Mouse (Mus musculus) adrenal gland, postnatal 10 days (tissue): Measurements from ENCODE around the gene Col6a4. TPM values are rescaled to one million over a fixed set of nuclear protein-coding genes. Genes with fewer than 3 reads are reported as not detected.

Experiments
- DNase-seq: peaks from one replicate; pipeline ENCODE4 v3.0.0; 2021; ENCODE audit warnings: mixed read lengths
- total RNA-seq, 2 experiments: library from RNA; stranded (reverse); gene quantifications; 2 replicates each; pipeline ENCODE4 v1.2.3; 2021

Gene Col6a4
- total RNA-seq, 2 experiments from 2014 or later, result 0.96 to 1.7 TPM

DNA sequence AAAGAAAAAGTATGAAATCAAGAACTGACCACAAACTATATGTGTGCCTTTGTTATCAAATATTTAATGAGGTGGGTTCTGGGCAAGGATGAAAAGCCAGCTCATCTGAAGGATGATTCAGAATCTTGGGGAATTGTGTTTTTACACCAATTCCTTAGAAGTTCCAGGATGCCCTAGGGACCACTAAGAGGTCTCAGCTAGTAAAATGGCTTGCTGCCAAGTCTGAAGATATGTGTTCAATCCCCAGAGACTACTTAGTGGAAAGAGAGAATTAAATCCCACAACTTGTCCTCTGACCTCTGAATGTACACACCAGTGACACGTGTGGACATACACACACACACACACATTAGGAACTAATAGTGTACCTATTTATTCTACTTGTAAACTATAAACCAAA, 137.5 kb downstream of the Col6a4 start:
- DNase-seq, result no peak

DNA sequence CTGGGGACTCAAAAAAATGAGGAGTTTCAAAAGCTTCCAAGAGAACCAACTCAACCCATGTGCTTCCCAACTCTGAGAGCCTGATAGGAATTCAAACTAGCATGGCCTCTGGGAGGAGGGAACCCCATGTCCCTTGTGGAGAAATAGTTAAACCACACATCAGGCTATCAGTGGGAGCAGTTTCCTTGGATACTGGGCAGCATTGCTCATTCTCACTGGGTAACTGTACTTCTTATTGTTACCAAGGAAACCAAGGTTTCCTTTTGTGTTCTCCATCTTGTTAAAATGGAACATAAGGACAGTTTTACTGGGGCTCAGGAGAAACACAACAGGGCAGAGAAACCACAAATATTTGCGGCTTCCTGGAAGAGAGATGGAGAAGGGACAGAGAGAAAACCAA, 146.8 kb downstream of the Col6a4 start:
- DNase-seq, result no peak

DNA sequence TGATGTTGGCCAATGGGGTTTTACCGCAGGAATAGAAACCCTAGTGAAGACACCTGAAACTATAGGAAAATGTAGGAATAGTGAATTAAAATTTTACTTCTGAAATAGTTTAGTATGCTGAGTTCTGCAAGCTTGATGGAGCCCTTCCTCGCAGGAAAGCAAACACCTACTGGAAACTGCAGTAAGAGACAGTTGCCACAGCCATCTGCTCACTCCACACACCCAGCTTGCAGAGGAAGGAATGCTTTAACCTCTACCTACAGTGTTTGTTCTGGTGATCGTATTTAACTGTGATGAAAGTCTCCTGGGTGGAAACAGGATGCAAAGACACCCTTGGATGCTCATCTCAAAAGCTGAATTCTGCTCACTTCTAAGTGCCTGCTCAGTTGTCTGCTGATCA, 149.0 kb downstream of the Col6a4 start:
- no peak for DNase-seq

Other genes with a start within 250 kb of the Col6a4 start
- 1 to 10 TPM; 4.8 to 4.9 TPM for gene Col6a5, start 136.1 kb downstream of the Col6a4 start, total RNA-seq
- 10 to 100 TPM; 15.7 to 23.2 TPM for gene Glyctk, start 61.4 kb upstream of the Col6a4 start, total RNA-seq
- gene Wdr82, start 74.1 kb upstream of the Col6a4 start, total RNA-seq, result 10 to 100 TPM; 72.1 to 87.6 TPM
- gene Ppm1m, start 103.0 kb upstream of the Col6a4 start, total RNA-seq, result 100 to 1,000 TPM; 119 to 129 TPM
- gene Twf2, start 106.3 kb upstream of the Col6a4 start, total RNA-seq, result 10 to 100 TPM; 38.5 to 58.6 TPM
- gene Tlr9, start 125.8 kb upstream of the Col6a4 start, total RNA-seq, result 1 to 10 TPM; 1.2 to 1.5 TPM
- 1,000 to 10,000 TPM in 1 of 2 experiments, 100 to 1,000 TPM in 1; 940 to 1,609 TPM for gene Alas1, start 151.9 kb upstream of the Col6a4 start, total RNA-seq
- gene Poc1a, start 184.3 kb upstream of the Col6a4 start, total RNA-seq, result 1 to 10 TPM; 7.3 to 8.8 TPM